33 mouse cellular contexts compared by ENCODE assay signal in the genomic region with DNA sequence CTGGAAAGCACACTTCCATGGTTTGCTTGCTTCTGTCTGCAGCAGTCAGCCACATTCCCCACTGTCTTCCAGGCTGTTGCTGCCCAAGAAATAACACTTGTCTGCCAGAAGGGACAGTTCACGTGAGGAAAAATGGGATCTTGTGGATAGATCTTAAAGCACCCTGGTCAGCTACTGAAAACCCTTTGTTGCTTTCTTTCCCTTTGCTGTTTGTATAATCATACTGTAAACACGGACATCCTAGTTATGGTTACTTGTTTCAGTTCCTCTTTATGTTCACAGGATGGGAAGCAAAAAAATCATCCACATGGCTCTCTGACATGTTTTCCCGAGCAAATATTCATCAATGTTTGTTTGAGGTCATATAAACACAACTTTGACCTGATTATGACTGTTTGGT. TPM values are rescaled to one million over a fixed set of nuclear protein-coding genes. Genes with fewer than 3 reads are reported as not detected.
A peak's percentile ranks its signal among the peaks of the same experiment; 100 is the strongest.
DNase-seq lines count a peak whose midpoint lies in the region; ATAC-seq and TF ChIP-seq lines count a peak whose summit lies in the region.
"Had no signal": no experiment of that assay in that cellular context is flagged by ENCODE, and none has a peak within 500 bp of the region (broad histone marks: within the 10 kb centered on the region; RNA-seq: fewer than 3 reads in every experiment).

No protein-coding gene starts in this region.

- H3K9me3 ChIP-seq in liver, postnatal 0 days (ENCODE audit: low read length) = no peaks in the 10 kb centered on the region
- H3K9me3 ChIP-seq: embryonic facial prominence, embryonic 10.5 days; forebrain, embryonic 12.5 days; forebrain, embryonic 15.5 days; G1E; hindbrain, embryonic 10.5 days had no signal

- 42% methylated on average over 3 of the region's 3 CpGs for WGBS in liver, adult 2 months
- 65% methylated on average over 3 of the region's 3 CpGs for WGBS in liver, postnatal 0 days (ENCODE audit: insufficient replicate concordance)

- TF ChIP-seq EP300 in liver, postnatal 0 days (IDR thresholded peaks at IDR 0.05; ENCODE audit: low read depth) = no peak

- ATAC-seq in liver, postnatal 0 days = no peak
- ATAC-seq: forebrain, embryonic 15.5 days; hindbrain, embryonic 16.5 days had no signal

- no peak for TF ChIP-seq POLR2A in liver, adult 2 months (IDR thresholded peaks at IDR 0.05; ENCODE audit: extremely low read depth, insufficient read depth, low read length)
- TF ChIP-seq POLR2A in bone marrow macrophage, adult 2 months (IDR thresholded peaks at IDR 0.05; ENCODE audit: borderline replicate concordance, low read depth, low read length) = no peak

- H3K4me3 ChIP-seq in liver, adult 2 months (ENCODE audit: insufficient read depth, low read depth, low read length) = no peak overlapping the region
- no peak overlapping the region for H3K4me3 ChIP-seq in liver, postnatal 0 days (ENCODE audit: low read depth, low read length)
- no peak overlapping the region for H3K4me3 ChIP-seq in bone marrow macrophage, adult 2 months (ENCODE audit: insufficient read depth, low read length)
- H3K4me3 ChIP-seq: embryonic facial prominence, embryonic 10.5 days; embryonic facial prominence, embryonic 13.5 days; erythroblast, embryonic 14.5 days; forebrain, embryonic 12.5 days; forebrain, embryonic 15.5 days; heart, embryonic 12.5 days; heart, embryonic 15.5 days; hindbrain, embryonic 10.5 days; hindbrain, embryonic 13.5 days had no signal

- no peak overlapping the region for H3K9ac ChIP-seq in liver, adult 2 months (ENCODE audit: low read depth, low read length)
- H3K9ac ChIP-seq in liver, postnatal 0 days (replicated peaks) = no peak overlapping the region
- H3K9ac ChIP-seq: embryonic facial prominence, embryonic 13.5 days; forebrain, embryonic 12.5 days; forebrain, embryonic 15.5 days; heart, embryonic 12.5 days; heart, embryonic 15.5 days; hindbrain, embryonic 13.5 days had no signal

- no peak overlapping the region for H3K27ac ChIP-seq in liver, adult 2 months (replicated peaks; ENCODE audit: insufficient read depth, low read depth, low read length)
- no peak overlapping the region for H3K27ac ChIP-seq in liver, postnatal 0 days (ENCODE audit: low read depth)
- H3K27ac ChIP-seq in bone marrow macrophage, adult 2 months (ENCODE audit: insufficient read depth, low read depth, low read length) = peak overlapping the region; percentile 9
- H3K27ac ChIP-seq: embryonic facial prominence, embryonic 10.5 days; embryonic facial prominence, embryonic 13.5 days; forebrain, embryonic 12.5 days; forebrain, embryonic 15.5 days; heart, embryonic 15.5 days; hindbrain, embryonic 10.5 days; hindbrain, embryonic 13.5 days had no signal

- TF ChIP-seq CTCF in liver, adult 2 months (IDR thresholded peaks at IDR 0.05; ENCODE audit: low read depth, low read length) = no peak
- TF ChIP-seq CTCF in liver, postnatal 0 days (IDR thresholded peaks at IDR 0.05; ENCODE audit: low read depth) = no peak
- no peak for TF ChIP-seq CTCF in bone marrow macrophage, adult 2 months (IDR thresholded peaks at IDR 0.05; ENCODE audit: low read depth, low read length)

- no peak overlapping the region for H3K4me2 ChIP-seq in liver, postnatal 0 days (ENCODE audit: low read depth, low read length)
- H3K4me2 ChIP-seq: embryonic facial prominence, embryonic 13.5 days; forebrain, embryonic 12.5 days; forebrain, embryonic 15.5 days; heart, embryonic 12.5 days; heart, embryonic 15.5 days; hindbrain, embryonic 13.5 days had no signal

- peaks cover 65% of the 10 kb centered on the region for H3K36me3 ChIP-seq in liver, adult 2 months (ENCODE audit: control insufficient read depth, insufficient read depth, low read length)
- H3K36me3 ChIP-seq in liver, postnatal 0 days (replicated peaks; ENCODE audit: insufficient read depth, low read length) = peaks cover 10% of the 10 kb centered on the region; the same call in 1 of the 2 replicates
- H3K36me3 ChIP-seq: embryonic facial prominence, embryonic 10.5 days; forebrain, embryonic 12.5 days; forebrain, embryonic 15.5 days; G1E; hindbrain, embryonic 10.5 days had no signal

- H3K4me1 ChIP-seq in liver, adult 2 months (ENCODE audit: control insufficient read depth, insufficient read depth, low read length) = peaks cover 12% of the 10 kb centered on the region
- no peaks in the 10 kb centered on the region for H3K4me1 ChIP-seq in liver, postnatal 0 days (ENCODE audit: insufficient read depth)
- peaks cover 9% of the 10 kb centered on the region for H3K4me1 ChIP-seq in bone marrow macrophage, adult 2 months (ENCODE audit: control insufficient read depth, insufficient read depth, low read length)
- H3K4me1 ChIP-seq: embryonic facial prominence, embryonic 10.5 days; embryonic facial prominence, embryonic 13.5 days; forebrain, embryonic 12.5 days; forebrain, embryonic 15.5 days; heart, embryonic 12.5 days; heart, embryonic 15.5 days; hindbrain, embryonic 10.5 days; hindbrain, embryonic 13.5 days had no signal

- peak; percentile 36 for DNase-seq in liver, adult 2 months (ENCODE audit: extremely low read depth, low read depth, low spot score)
- no peak for DNase-seq in liver, postnatal 0 days
- peak; percentile 46 for DNase-seq in lung, postnatal 10 days
- peak; percentile 53 for DNase-seq in lung, postnatal 36 days
- no peak for DNase-seq in urinary bladder, adult 2 months (ENCODE audit: low spot score)
- DNase-seq in left cerebral cortex, postnatal 25 days (ENCODE audit: low spot score in 2 of 2) = no peak
- DNase-seq in spleen, postnatal 4 days (ENCODE audit: low spot score in 2 of 2) = no peak
- DNase-seq: adrenal gland, adult 2 months; adrenal gland, postnatal 14 days; B cell, adult 2 months; cerebellum, adult 11-12 months; cerebellum, adult 8-10 months; cerebellum, postnatal 10 days; cerebellum, postnatal 36 days; embryo, embryonic 11 days; gastrocnemius, postnatal 25 days; heart, adult 18-20 months; heart, postnatal 10 days; heart, postnatal 36 days had no signal

- no peaks in the 10 kb centered on the region for H3K79me2 ChIP-seq in liver, adult 2 months (ENCODE audit: control insufficient read depth, insufficient read depth, low read length)

- no peaks in the 10 kb centered on the region for H3K27me3 ChIP-seq in liver, adult 2 months (ENCODE audit: control insufficient read depth, insufficient read depth, low read length)
- no peaks in the 10 kb centered on the region for H3K27me3 ChIP-seq in liver, postnatal 0 days (ENCODE audit: insufficient read depth, low read length)
- H3K27me3 ChIP-seq: CH12.LX; embryonic facial prominence, embryonic 13.5 days; forebrain, embryonic 12.5 days; forebrain, embryonic 15.5 days; heart, embryonic 12.5 days; heart, embryonic 15.5 days; hindbrain, embryonic 13.5 days had no signal

- intact Hi-C loops in left cerebral cortex, postnatal 25 days (cut with DNase I) = loop anchor here (10.0 kb wide), 1 partner anchor 415 kb away; no protein-coding TSS in a partner anchor

RNA-seq across cellular contexts. Expression of a gene that starts 36.5 kb away (rescaled TPM):
- 5.3 and 7.3 TPM in 2 replicates for total RNA-seq in liver, adult 2 months (2014; rRNA removed)
- 9.7 and 12.5 TPM in 2 replicates for polyA plus RNA-seq in liver, adult 2 months (2012; rRNA removed)
- polyA plus RNA-seq in liver, postnatal 0 days (2015; fragmentation: Nextera tagmentation; extraction: Ambion mirVana) = 5.6 and 5.9 TPM in 2 replicates
- 11.5 and 16.2 TPM in 2 replicates for polyA plus RNA-seq in bone marrow macrophage, adult 2 months (2012; ENCODE audit: insufficient read depth, insufficient read length, missing spikeins)
- 1.7 and 2.4 TPM in 2 replicates for polyA plus RNA-seq in urinary bladder, adult 2 months (2012; rRNA removed)
- not detected for total RNA-seq in left cerebral cortex, postnatal 25 days (2021)
- total RNA-seq: adrenal gland, adult 2 months; adrenal gland, postnatal 14 days; gastrocnemius, adult 18-20 months; gastrocnemius, postnatal 25 days; heart, postnatal 36 days had no signal
- polyA plus RNA-seq: adrenal gland, adult 2 months; embryonic facial prominence, embryonic 13.5 days; erythroblast, embryonic 14.5 days; forebrain, embryonic 15.5 days; G1E; hindbrain, embryonic 10.5 days had no signal

Comparison
In these comparisons a context has a peak if more than half of its experiments do, and no peak if none do; other contexts are left out.
1. DNase-seq: peak in liver, adult 2 months (single experiment), lung, postnatal 10 days (single experiment) and lung, postnatal 36 days (single experiment); none in liver, postnatal 0 days (single experiment), urinary bladder, adult 2 months (single experiment), left cerebral cortex, postnatal 25 days (0 of 2) and spleen, postnatal 4 days (0 of 2).